Comparison of ENCODE assay signal across 8 mouse cellular contexts in the genomic region with DNA sequence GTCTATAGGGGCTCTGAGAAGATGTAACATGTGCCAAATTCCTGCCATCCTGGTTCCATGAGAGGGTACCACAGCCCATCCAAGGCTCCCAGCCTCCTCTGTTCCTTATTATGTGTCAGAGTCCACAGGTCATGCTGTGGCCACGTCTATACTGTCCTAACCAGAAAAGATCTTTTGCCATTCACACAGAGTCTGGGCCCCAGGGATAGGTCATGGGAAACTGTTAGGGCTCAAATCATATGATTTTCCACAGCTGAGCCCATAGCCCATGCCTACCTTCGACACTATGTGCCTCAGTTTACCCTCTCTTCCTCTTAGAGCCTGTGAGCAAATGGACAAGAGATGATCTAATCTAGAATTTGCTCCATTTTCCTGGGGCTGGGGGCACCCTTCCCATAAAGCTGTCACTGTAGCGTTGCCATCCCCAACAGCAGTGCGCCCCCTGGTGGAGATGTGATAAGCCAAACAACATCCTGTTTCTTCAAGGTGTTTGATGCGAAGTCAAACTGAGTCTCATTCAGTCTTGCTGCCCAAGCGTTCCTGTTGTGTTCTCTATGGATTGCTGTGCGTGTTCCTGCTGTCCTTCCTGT. TPM values are rescaled to one million over a fixed set of nuclear protein-coding genes. Genes with fewer than 3 reads are reported as not detected.
DNase-seq lines count a peak whose midpoint lies in the region.

No protein-coding gene starts in this region.

- peak; percentile 58 for DNase-seq in ES-CJ7 (ENCODE audit: low read depth, low spot score)
- DNase-seq in adrenal gland, postnatal 25 days, result peak; percentile 90
- DNase-seq in embryo, embryonic 9.5 days (ENCODE audit: extremely low spot score), result peak; percentile 70
- DNase-seq in heart, postnatal 25 days (ENCODE audit: low spot score), result peak; percentile 26
- DNase-seq in layer of hippocampus, adult 8-10 months (ENCODE audit: low spot score in 2 of 2), result peak; percentile 70 to 84
- peak; percentile 55 to 78 for DNase-seq in lung, postnatal 4 days
- peak; percentile 81 to 90 for DNase-seq in right cerebral cortex, postnatal 10 days (ENCODE audit: low spot score in 2 of 2)
- peak; percentile 90 for DNase-seq in urinary bladder, postnatal 25 days (ENCODE audit: low spot score)

- intact Hi-C loops in heart, postnatal 25 days (cut with DNase I), result loop anchor here (2.0 kb wide), 1 partner anchor 38 kb away; no protein-coding TSS in a partner anchor

RNA-seq across cellular contexts. Expression of a gene that starts 44.9 kb away (rescaled TPM):
- not detected in 2 replicates for total RNA-seq in adrenal gland, postnatal 25 days (2021)
- total RNA-seq in heart, postnatal 25 days (2021), result 1 to 10 TPM; 9.1 to 9.9 TPM
- 10 to 100 TPM; 96.1 to 98.8 (median 97.6) TPM for total RNA-seq in layer of hippocampus, adult 8-10 months (2022)

RNA-seq across cellular contexts. Expression of a gene that starts 45.3 kb away (rescaled TPM):
- total RNA-seq in adrenal gland, postnatal 25 days (2021), result not detected in 2 replicates
- total RNA-seq in heart, postnatal 25 days (2021), result not detected
- not detected for total RNA-seq in layer of hippocampus, adult 8-10 months (2022)

Comparison
In these comparisons a context has a peak if more than half of its experiments do, and no peak if none do; other contexts are left out.
1. Peak in every context shown above with its lines: DNase-seq.
2. DNase-seq: peak in every context shown above with its lines; median percentile 90 in adrenal gland, postnatal 25 days; 90 in urinary bladder, postnatal 25 days; 86 in right cerebral cortex, postnatal 10 days; 77 in layer of hippocampus, adult 8-10 months; 70 in embryo, embryonic 9.5 days; 66 in lung, postnatal 4 days; 58 in ES-CJ7; 26 in heart, postnatal 25 days.
3. RNA of a gene that starts 44.9 kb away (total RNA-seq): 96.1 to 98.8 TPM in layer of hippocampus, adult 8-10 months; 9.1 to 9.9 TPM in heart, postnatal 25 days and not detected in adrenal gland, postnatal 25 days; every median in the first group is over 4 times any median in the second.